Mouse (Mus musculus): ENCODE results near the gene Klhl11. TPM values are rescaled to one million over a fixed set of nuclear protein-coding genes. Genes with fewer than 3 reads are reported as not detected.

Klhl11 gene
- polyA plus RNA-seq, 1 experiment from 2014 or later, result 13.7 TPM

- no peaks in the 10 kb centered on the region for H3K27me3 ChIP-seq
- 83% methylated on average over 1 of the region's 1 CpGs for WGBS
- ATAC-seq (ENCODE audit: low FRiP score, low read depth), result no peak
Measured at GRCm38 (mm10) chr11:100465229-100465792, 7.2 kb downstream of the Klhl11 start.

GRCm38 (mm10) chr11:100462699-100463098, 9.8 kb downstream of the Klhl11 start:
- Histone ChIP-seq H3K4me2 (replicated peaks) (no peak overlapping the region), H3K27me3 (no peaks in the 10 kb centered on the region), H3K4me1 (no peaks in the 10 kb centered on the region), H3K9me3 (no peaks in the 10 kb centered on the region), H3K9ac (replicated peaks) (no peak overlapping the region), H3K4me3 (no peak overlapping the region), H3K27ac (replicated peaks) (no peak overlapping the region), H3K36me3 (peaks cover 42% of the 10 kb centered on the region)
- ATAC-seq (ENCODE audit: low FRiP score, low read depth), result no peak
- 92% methylated on average over 10 of the region's 10 CpGs for WGBS

More at GRCm38 (mm10) chr11:100465229-100465792, 7.2 kb downstream of the Klhl11 start:
- H3K9ac ChIP-seq (replicated peaks), result no peak overlapping the region
- no peaks in the 10 kb centered on the region for H3K9me3 ChIP-seq
- H3K4me1 ChIP-seq, result peaks cover 8% of the 10 kb centered on the region
- H3K4me2 ChIP-seq (replicated peaks), result no peak overlapping the region
- no peak overlapping the region for H3K27ac ChIP-seq (replicated peaks)
- peaks cover 34% of the 10 kb centered on the region for H3K36me3 ChIP-seq
- no peak overlapping the region for H3K4me3 ChIP-seq

GRCm38 (mm10) chr11:100457711-100458110, 14.8 kb downstream of the Klhl11 start:
- 92% methylated on average over 5 of the region's 5 CpGs for WGBS
- no peak overlapping the region for H3K4me3 ChIP-seq
- H3K9ac ChIP-seq (replicated peaks), result no peak overlapping the region
- H3K9me3 ChIP-seq, result no peaks in the 10 kb centered on the region
- no peak overlapping the region for H3K4me2 ChIP-seq (replicated peaks)
- no peaks in the 10 kb centered on the region for H3K4me1 ChIP-seq
- H3K36me3 ChIP-seq, result peaks cover 38% of the 10 kb centered on the region
- ATAC-seq (ENCODE audit: low FRiP score, low read depth), result no peak
- no peak overlapping the region for H3K27ac ChIP-seq (replicated peaks)
- no peaks in the 10 kb centered on the region for H3K27me3 ChIP-seq

- Histone ChIP-seq H3K4me1 (no peaks in the 10 kb centered on the region), H3K9ac (replicated peaks) (no peak overlapping the region), H3K36me3 (peaks cover 33% of the 10 kb centered on the region), H3K4me2 (replicated peaks) (no peak overlapping the region), H3K27ac (replicated peaks) (no peak overlapping the region), H3K9me3 (no peaks in the 10 kb centered on the region), H3K27me3 (no peaks in the 10 kb centered on the region), H3K4me3 (no peak overlapping the region)
- 90% methylated on average over 4 of the region's 4 CpGs for WGBS
- no peak for ATAC-seq (ENCODE audit: low FRiP score, low read depth)
Measured at GRCm38 (mm10) chr11:100457247-100457646, 15.3 kb downstream of the Klhl11 start.

- H3K27ac ChIP-seq (replicated peaks), result no peak overlapping the region
- 89% methylated on average over 6 of the region's 6 CpGs for WGBS
- no peak overlapping the region for H3K4me3 ChIP-seq
- no peaks in the 10 kb centered on the region for H3K27me3 ChIP-seq
- H3K4me1 ChIP-seq, result peaks cover 18% of the 10 kb centered on the region
- H3K9me3 ChIP-seq, result no peaks in the 10 kb centered on the region
- ATAC-seq (ENCODE audit: low FRiP score, low read depth), result no peak
- no peaks in the 10 kb centered on the region for H3K36me3 ChIP-seq
- no peak overlapping the region for H3K9ac ChIP-seq (replicated peaks)
- no peak overlapping the region for H3K4me2 ChIP-seq (replicated peaks)
Measured at GRCm38 (mm10) chr11:100442625-100443024, 29.9 kb downstream of the Klhl11 start.

- peaks cover 8% of the 10 kb centered on the region; the same call in 1 of the 2 replicates for H3K36me3 ChIP-seq
- peak within 1 kb of the TSS; percentile 90 for H3K9ac ChIP-seq (replicated peaks)
- peak within 1 kb of the TSS; percentile 72 for H3K4me3 ChIP-seq
- H3K27me3 ChIP-seq, result no peaks in the 10 kb centered on the region
- peak within 1 kb of the TSS; percentile 22; the same call in 1 of the 2 replicates for H3K27ac ChIP-seq (replicated peaks)
- WGBS, result 89% methylated on average over 8 of the region's 8 CpGs
- H3K4me2 ChIP-seq (replicated peaks), result peak within 1 kb of the TSS; percentile 89
- ATAC-seq (ENCODE audit: low FRiP score, low read depth), result no peak
- no peaks in the 10 kb centered on the region for H3K9me3 ChIP-seq
- peaks cover 18% of the 10 kb centered on the region for H3K4me1 ChIP-seq
Measured at GRCm38 (mm10) chr11:100441797-100442196, 30.7 kb downstream of the Klhl11 start, which contains the start of the genes Nt5c3b and Klhl10. TSS of gene Nt5c3b (minus strand) at chr11:100441808. TSS of gene Klhl10 (plus strand) at chr11:100441917.

GRCm38 (mm10) chr11:100440691-100441522, 31.6 kb downstream of the Klhl11 start:
- Histone ChIP-seq H3K4me1 (peaks cover 18% of the 10 kb centered on the region), H3K4me3 (peak overlapping the region; percentile 72), H3K9me3 (no peaks in the 10 kb centered on the region), H3K27me3 (no peaks in the 10 kb centered on the region), H3K9ac (replicated peaks) (peak overlapping the region; percentile 90), H3K4me2 (replicated peaks) (peak overlapping the region; percentile 89), H3K36me3 (peaks cover 14% of the 10 kb centered on the region), H3K27ac (replicated peaks) (peak overlapping the region; percentile 22; the same call in 1 of the 2 replicates)
- WGBS, result 1% methylated on average over 52 of the region's 52 CpGs
- peak; percentile 95 for ATAC-seq (ENCODE audit: low FRiP score, low read depth)

- Histone ChIP-seq H3K27ac (replicated peaks) (no peak overlapping the region), H3K9ac (replicated peaks) (no peak overlapping the region), H3K4me1 (peaks cover 18% of the 10 kb centered on the region), H3K27me3 (no peaks in the 10 kb centered on the region), H3K9me3 (no peaks in the 10 kb centered on the region), H3K4me3 (no peak overlapping the region), H3K4me2 (replicated peaks) (no peak overlapping the region), H3K36me3 (peaks cover 27% of the 10 kb centered on the region)
- 63% methylated on average over 1 of the region's 1 CpGs for WGBS
- no peak for ATAC-seq (ENCODE audit: low FRiP score, low read depth)
Measured at GRCm38 (mm10) chr11:100437901-100438300, 34.6 kb downstream of the Klhl11 start.

- no peak overlapping the region for H3K4me3 ChIP-seq
- peaks cover 11% of the 10 kb centered on the region; the same call in 1 of the 2 replicates for H3K4me1 ChIP-seq
- WGBS, result 40% methylated on average over 9 of the region's 9 CpGs
- H3K27ac ChIP-seq (replicated peaks), result no peak overlapping the region
- H3K9me3 ChIP-seq, result no peaks in the 10 kb centered on the region
- no peak for ATAC-seq (ENCODE audit: low FRiP score, low read depth)
- H3K9ac ChIP-seq (replicated peaks), result no peak overlapping the region
- H3K27me3 ChIP-seq, result no peaks in the 10 kb centered on the region
- H3K36me3 ChIP-seq, result peaks cover 36% of the 10 kb centered on the region
- H3K4me2 ChIP-seq (replicated peaks), result no peak overlapping the region
Measured at GRCm38 (mm10) chr11:100435678-100436246, 36.8 kb downstream of the Klhl11 start.

GRCm38 (mm10) chr11:100432002-100432401, 40.5 kb downstream of the Klhl11 start:
- no peak for ATAC-seq (ENCODE audit: low FRiP score, low read depth)
- no peaks in the 10 kb centered on the region for H3K4me1 ChIP-seq
- no peak overlapping the region for H3K4me2 ChIP-seq (replicated peaks)
- peaks cover 47% of the 10 kb centered on the region for H3K36me3 ChIP-seq
- WGBS, result 95% methylated on average over 5 of the region's 5 CpGs
- no peak overlapping the region for H3K9ac ChIP-seq (replicated peaks)
- no peak overlapping the region for H3K27ac ChIP-seq (replicated peaks)
- H3K9me3 ChIP-seq, result no peaks in the 10 kb centered on the region
- no peaks in the 10 kb centered on the region for H3K27me3 ChIP-seq
- H3K4me3 ChIP-seq, result no peak overlapping the region

GRCm38 (mm10) chr11:100430052-100430451, 42.5 kb downstream of the Klhl11 start:
- H3K4me2 ChIP-seq (replicated peaks), result no peak overlapping the region
- no peak overlapping the region for H3K4me3 ChIP-seq
- WGBS, result 92% methylated on average over 7 of the region's 7 CpGs
- no peak overlapping the region for H3K9ac ChIP-seq (replicated peaks)
- H3K4me1 ChIP-seq, result peaks cover 5% of the 10 kb centered on the region; the same call in 1 of the 2 replicates
- no peaks in the 10 kb centered on the region for H3K9me3 ChIP-seq
- ATAC-seq (ENCODE audit: low FRiP score, low read depth), result no peak
- no peak overlapping the region for H3K27ac ChIP-seq (replicated peaks)
- peaks cover 33% of the 10 kb centered on the region for H3K36me3 ChIP-seq
- H3K27me3 ChIP-seq, result no peaks in the 10 kb centered on the region

All from midbrain, embryonic 12.5 days (tissue).